Mouse (Mus musculus): Measurements from ENCODE around the gene Tnni3k. TPM values are rescaled to one million over a fixed set of nuclear protein-coding genes. Genes with fewer than 3 reads are reported as not detected.

Tnni3k gene
- polyA plus RNA-seq, 1 experiment: not detected

DNA sequence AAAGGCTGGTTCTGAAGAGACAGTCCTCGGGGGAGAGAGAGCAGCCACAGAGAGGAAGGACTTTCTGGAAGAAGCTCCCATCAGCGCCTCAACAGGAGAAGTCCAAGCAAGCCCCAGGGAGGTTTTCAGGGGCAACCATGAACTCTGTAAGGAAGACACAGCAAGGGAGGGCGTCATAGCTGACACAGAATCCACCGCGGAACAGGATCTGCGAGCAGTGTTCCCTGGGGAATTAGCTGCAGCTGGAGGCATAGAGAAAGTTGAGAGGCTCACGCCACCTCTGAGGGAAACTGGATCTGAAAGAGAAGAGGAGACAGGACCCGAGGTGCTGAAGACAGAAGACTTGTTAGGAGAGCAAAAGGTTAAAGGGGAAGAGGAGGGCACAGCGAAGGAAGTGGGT is 291.8 kb downstream of the Tnni3k start:
- no peak for DNase-seq (ENCODE audit: low read depth in 1 of 2, low spot score in 2 of 2)
- 71% methylated on average over 9 of the region's 9 CpGs for WGBS
- Histone ChIP-seq H3K27ac (ENCODE audit: insufficient read depth, low read length) (no peak overlapping the region), H3K36me3 (ENCODE audit: control insufficient read depth, insufficient read depth, low read length) (no peaks in the 10 kb centered on the region), H3K4me1 (ENCODE audit: control insufficient read depth, insufficient read depth, insufficient read length) (no peaks in the 10 kb centered on the region), H3K27me3 (ENCODE audit: control insufficient read depth, insufficient read depth, low read length) (no peaks in the 10 kb centered on the region), H3K4me3 (ENCODE audit: extremely low read depth, insufficient read depth, insufficient read length) (no peak overlapping the region)
- TF ChIP-seq CTCF (IDR thresholded peaks at IDR 0.05; ENCODE audit: extremely low read depth, insufficient read depth, insufficient read length, insufficient replicate concordance): no peak
- TF ChIP-seq POLR2A (IDR thresholded peaks at IDR 0.05; ENCODE audit: low read depth, low read length): no peak

DNA sequence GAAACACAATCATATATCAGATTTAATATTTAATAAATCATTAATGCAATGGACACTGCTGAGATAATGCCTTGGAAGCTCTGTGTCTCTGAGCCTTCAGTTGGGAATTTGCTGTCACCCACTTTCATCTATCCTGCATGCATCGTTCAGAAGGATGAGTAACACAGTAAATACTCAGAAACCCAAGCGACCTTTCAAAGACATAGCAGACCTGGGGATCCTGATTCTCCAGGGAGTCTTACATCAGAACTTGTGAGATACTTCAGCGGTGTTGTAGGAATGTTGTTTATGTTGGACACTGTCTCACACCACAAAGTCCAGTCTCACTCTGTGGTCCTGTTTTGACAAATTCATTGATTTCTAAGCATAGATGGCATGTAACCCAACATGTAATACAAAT is 294.1 kb downstream of the Tnni3k start:
- TF ChIP-seq POLR2A (IDR thresholded peaks at IDR 0.05; ENCODE audit: low read depth, low read length): no peak
- TF ChIP-seq CTCF (IDR thresholded peaks at IDR 0.05; ENCODE audit: extremely low read depth, insufficient read depth, insufficient read length, insufficient replicate concordance): no peak
- DNase-seq (ENCODE audit: low read depth in 1 of 2, low spot score in 2 of 2): no peak
- H3K36me3 ChIP-seq (ENCODE audit: control insufficient read depth, insufficient read depth, low read length): no peaks in the 10 kb centered on the region
- no peaks in the 10 kb centered on the region for H3K4me1 ChIP-seq (ENCODE audit: control insufficient read depth, insufficient read depth, insufficient read length)
- H3K4me3 ChIP-seq (ENCODE audit: extremely low read depth, insufficient read depth, insufficient read length): no peak overlapping the region
- no peak overlapping the region for H3K27ac ChIP-seq (ENCODE audit: insufficient read depth, low read length)
- WGBS: 88% methylated on average over 3 of the region's 3 CpGs
- no peaks in the 10 kb centered on the region for H3K27me3 ChIP-seq (ENCODE audit: control insufficient read depth, insufficient read depth, low read length)

GRCm38 (mm10) chr3:154758089-154758488 is 297.1 kb downstream of the Tnni3k start:
- no peak overlapping the region for H3K4me3 ChIP-seq (ENCODE audit: extremely low read depth, insufficient read depth, insufficient read length)
- 88% methylated on average over 3 of the region's 3 CpGs for WGBS

DNA sequence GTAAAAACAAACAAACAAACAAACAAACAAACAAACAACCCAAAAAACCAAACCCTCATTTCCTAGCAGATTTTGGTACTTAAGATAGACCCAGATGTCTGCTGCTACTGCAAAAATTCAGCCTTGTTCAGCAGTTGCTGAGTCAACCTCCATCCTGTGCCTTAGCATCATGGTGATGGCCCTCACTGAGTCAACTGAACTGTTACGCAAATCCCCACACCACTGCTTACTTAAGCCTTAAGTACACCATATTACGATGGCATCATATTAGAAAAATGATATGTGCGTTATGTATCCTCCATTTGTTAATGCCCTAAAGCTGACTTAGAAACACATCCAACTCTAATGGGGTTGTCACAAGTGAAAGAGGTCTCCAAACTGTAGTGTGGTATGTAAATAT is 300.0 kb downstream of the Tnni3k start:
- TF ChIP-seq CTCF (IDR thresholded peaks at IDR 0.05; ENCODE audit: extremely low read depth, insufficient read depth, insufficient read length, insufficient replicate concordance) (no peak), POLR2A (IDR thresholded peaks at IDR 0.05; ENCODE audit: low read depth, low read length) (no peak)
- Histone ChIP-seq H3K4me3 (ENCODE audit: extremely low read depth, insufficient read depth, insufficient read length) (no peak overlapping the region), H3K27me3 (ENCODE audit: control insufficient read depth, insufficient read depth, low read length) (no peaks in the 10 kb centered on the region), H3K4me1 (ENCODE audit: control insufficient read depth, insufficient read depth, insufficient read length) (no peaks in the 10 kb centered on the region), H3K27ac (ENCODE audit: insufficient read depth, low read length) (no peak overlapping the region), H3K36me3 (ENCODE audit: control insufficient read depth, insufficient read depth, low read length) (no peaks in the 10 kb centered on the region)
- 89% methylated on average over 3 of the region's 3 CpGs for WGBS
- no peak for DNase-seq (ENCODE audit: low read depth in 1 of 2, low spot score in 2 of 2)

More at GRCm38 (mm10) chr3:154758089-154758488, 297.1 kb downstream of the Tnni3k start:
- H3K36me3 ChIP-seq (ENCODE audit: control insufficient read depth, insufficient read depth, low read length): no peaks in the 10 kb centered on the region
- DNase-seq (ENCODE audit: low read depth in 1 of 2, low spot score in 2 of 2): no peak
- no peaks in the 10 kb centered on the region for H3K4me1 ChIP-seq (ENCODE audit: control insufficient read depth, insufficient read depth, insufficient read length)
- TF ChIP-seq POLR2A (IDR thresholded peaks at IDR 0.05; ENCODE audit: low read depth, low read length) (no peak), CTCF (IDR thresholded peaks at IDR 0.05; ENCODE audit: extremely low read depth, insufficient read depth, insufficient read length, insufficient replicate concordance) (no peak)
- H3K27ac ChIP-seq (ENCODE audit: insufficient read depth, low read length): no peak overlapping the region
- H3K27me3 ChIP-seq (ENCODE audit: control insufficient read depth, insufficient read depth, low read length): no peaks in the 10 kb centered on the region

DNA sequence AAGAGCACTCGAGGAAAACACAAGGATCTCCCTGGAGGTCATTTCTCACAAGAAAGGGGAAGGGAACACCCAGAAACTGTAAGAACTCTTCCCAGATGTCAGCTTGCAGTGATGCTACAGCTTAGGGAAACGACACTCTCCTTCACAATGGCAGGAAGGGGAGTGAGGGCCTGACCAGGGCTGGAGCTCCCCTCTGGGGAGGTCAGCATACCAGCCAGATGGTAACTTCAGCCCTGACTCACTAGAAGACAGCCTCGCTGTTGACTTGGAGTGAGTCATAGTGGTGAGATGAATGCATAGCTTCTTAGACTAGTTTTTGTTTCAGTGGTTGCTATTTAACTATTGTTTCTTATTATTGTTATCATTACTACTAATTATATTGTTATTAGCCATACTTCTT is 300.7 kb downstream of the Tnni3k start:
- H3K4me1 ChIP-seq (ENCODE audit: control insufficient read depth, insufficient read depth, insufficient read length): no peaks in the 10 kb centered on the region
- no peaks in the 10 kb centered on the region for H3K27me3 ChIP-seq (ENCODE audit: control insufficient read depth, insufficient read depth, low read length)
- no peak for TF ChIP-seq POLR2A (IDR thresholded peaks at IDR 0.05; ENCODE audit: low read depth, low read length)
- no peak for TF ChIP-seq CTCF (IDR thresholded peaks at IDR 0.05; ENCODE audit: extremely low read depth, insufficient read depth, insufficient read length, insufficient replicate concordance)
- H3K27ac ChIP-seq (ENCODE audit: insufficient read depth, low read length): no peak overlapping the region
- H3K4me3 ChIP-seq (ENCODE audit: extremely low read depth, insufficient read depth, insufficient read length): no peak overlapping the region
- WGBS: 29% methylated on average over 3 of the region's 3 CpGs
- no peaks in the 10 kb centered on the region for H3K36me3 ChIP-seq (ENCODE audit: control insufficient read depth, insufficient read depth, low read length)
- DNase-seq (ENCODE audit: low read depth in 1 of 2, low spot score in 2 of 2): no peak

- Histone ChIP-seq H3K4me1 (ENCODE audit: control insufficient read depth, insufficient read depth, insufficient read length) (no peaks in the 10 kb centered on the region), H3K27ac (ENCODE audit: insufficient read depth, low read length) (no peak overlapping the region), H3K36me3 (ENCODE audit: control insufficient read depth, insufficient read depth, low read length) (no peaks in the 10 kb centered on the region), H3K27me3 (ENCODE audit: control insufficient read depth, insufficient read depth, low read length) (no peaks in the 10 kb centered on the region), H3K4me3 (ENCODE audit: extremely low read depth, insufficient read depth, insufficient read length) (no peak overlapping the region)
- WGBS: 92% methylated on average over 2 of the region's 2 CpGs
- TF ChIP-seq CTCF (IDR thresholded peaks at IDR 0.05; ENCODE audit: extremely low read depth, insufficient read depth, insufficient read length, insufficient replicate concordance): no peak
- no peak for TF ChIP-seq POLR2A (IDR thresholded peaks at IDR 0.05; ENCODE audit: low read depth, low read length)
- DNase-seq (ENCODE audit: low read depth in 1 of 2, low spot score in 2 of 2): no peak
Measured at GRCm38 (mm10) chr3:154744317-154744716, 310.9 kb downstream of the Tnni3k start.

DNA sequence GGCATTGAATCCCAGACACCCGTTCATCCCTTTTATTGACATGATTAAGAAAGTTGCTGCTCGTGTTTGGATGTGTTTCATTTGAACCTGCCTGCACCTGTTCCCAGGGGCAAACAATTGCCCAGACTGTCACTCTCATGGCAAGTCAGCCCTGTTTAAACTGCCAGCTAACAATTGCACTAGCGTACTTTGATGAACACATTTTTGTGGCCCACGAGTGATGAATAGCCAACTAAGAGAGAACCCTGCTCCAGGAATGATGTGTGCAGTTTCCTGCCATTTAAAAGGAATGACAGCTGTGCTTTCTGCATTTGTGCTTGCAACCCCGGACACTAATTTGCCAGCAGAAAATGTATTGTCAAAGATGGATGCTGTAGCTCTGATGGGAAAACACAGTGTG is 312.3 kb downstream of the Tnni3k start:
- TF ChIP-seq CTCF (IDR thresholded peaks at IDR 0.05; ENCODE audit: extremely low read depth, insufficient read depth, insufficient read length, insufficient replicate concordance) (no peak), POLR2A (IDR thresholded peaks at IDR 0.05; ENCODE audit: low read depth, low read length) (no peak)
- no peak overlapping the region for H3K27ac ChIP-seq (ENCODE audit: insufficient read depth, low read length)
- WGBS: 70% methylated on average over 5 of the region's 5 CpGs
- H3K4me3 ChIP-seq (ENCODE audit: extremely low read depth, insufficient read depth, insufficient read length): no peak overlapping the region
- no peaks in the 10 kb centered on the region for H3K36me3 ChIP-seq (ENCODE audit: control insufficient read depth, insufficient read depth, low read length)
- no peak for DNase-seq (ENCODE audit: low read depth in 1 of 2, low spot score in 2 of 2)
- H3K27me3 ChIP-seq (ENCODE audit: control insufficient read depth, insufficient read depth, low read length): no peaks in the 10 kb centered on the region
- H3K4me1 ChIP-seq (ENCODE audit: control insufficient read depth, insufficient read depth, insufficient read length): no peaks in the 10 kb centered on the region

All from spleen, adult 2 months (tissue).